Mouse (Mus musculus): ENCODE measurements around the gene Fabp6.

GRCm38 (mm10) chr11:43638486-43638885 is 37.1 kb upstream of the Fabp6 start:
- TF ChIP-seq CTCF (IDR thresholded peaks at IDR 0.05) = no peak
- TF ChIP-seq POLR2A (IDR thresholded peaks at IDR 0.05; ENCODE audit: insufficient read depth, low read depth, low read length) = no peak
- TF ChIP-seq EP300 (IDR thresholded peaks at IDR 0.05; ENCODE audit: insufficient read depth, low read depth, low read length) = no peak

All from heart, adult 2 months (tissue).